Mouse (Mus musculus) retina, embryonic 14.5 days (tissue): ENCODE results near the gene Cald1.

Source experiments
- DNase-seq: peaks from one replicate; pipeline ENCODE4 v3.0.0-alpha.2; 2015; ENCODE audit warnings: low spot score

Gene Cald1

DNA sequence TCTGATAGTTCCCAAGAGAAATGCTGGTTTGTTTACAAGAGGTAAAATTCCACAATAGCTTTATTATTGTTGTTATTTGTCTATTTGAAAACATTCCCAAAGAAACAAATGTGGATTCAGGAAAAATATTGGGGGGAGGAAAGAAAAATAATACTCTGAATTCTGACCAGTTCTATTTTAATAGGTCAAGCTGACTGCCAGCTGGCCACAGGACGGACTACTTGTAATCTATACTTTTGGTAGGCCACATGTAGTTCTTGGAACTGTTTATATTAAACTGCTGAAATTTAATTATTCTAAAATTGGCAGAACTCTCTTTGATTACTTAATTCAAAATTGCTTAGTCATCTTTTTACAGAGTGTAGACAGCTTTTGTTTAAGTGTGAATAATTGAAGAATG is 73.1 kb downstream of the Cald1 start:
- no peak for DNase-seq

DNA sequence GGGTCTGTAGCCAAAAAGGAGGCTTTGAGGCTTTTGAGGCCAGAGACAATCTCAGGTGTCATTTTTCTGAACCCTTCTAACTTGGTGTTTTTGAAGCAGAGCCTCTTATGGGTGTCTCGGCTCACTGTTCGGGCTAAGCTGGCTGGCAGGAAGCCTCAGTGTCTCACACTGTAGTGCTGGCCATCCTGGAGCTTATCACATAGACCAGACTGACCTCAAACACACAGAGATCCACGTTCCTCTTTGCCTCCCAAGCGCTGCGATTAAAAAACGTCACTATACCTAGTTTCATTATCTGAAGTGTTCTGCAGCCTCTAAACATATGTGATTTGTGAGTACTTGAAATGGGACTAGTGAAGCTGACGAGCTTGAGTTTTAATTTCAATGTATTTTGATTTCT is 76.1 kb downstream of the Cald1 start:
- DNase-seq, result no peak

DNA sequence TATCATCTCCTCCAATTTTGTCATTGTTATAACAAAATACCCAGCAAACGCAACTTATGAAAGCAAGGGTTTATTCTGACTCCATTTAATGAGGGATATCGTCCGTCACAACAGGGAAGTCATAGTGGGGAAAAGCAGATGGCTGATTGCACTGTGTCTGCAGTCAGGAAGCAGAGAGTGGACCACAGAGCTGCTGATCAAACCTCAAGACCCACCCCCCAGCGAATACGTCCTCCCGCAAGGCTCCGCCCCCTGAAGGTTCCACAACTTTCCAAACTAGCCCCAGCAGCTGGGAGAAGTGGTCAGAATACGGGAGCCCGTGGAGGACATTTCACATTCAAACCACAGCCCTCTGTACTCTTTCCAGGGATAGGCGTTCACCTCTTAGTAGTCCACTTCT is 76.6 kb downstream of the Cald1 start:
- DNase-seq, result no peak

DNA sequence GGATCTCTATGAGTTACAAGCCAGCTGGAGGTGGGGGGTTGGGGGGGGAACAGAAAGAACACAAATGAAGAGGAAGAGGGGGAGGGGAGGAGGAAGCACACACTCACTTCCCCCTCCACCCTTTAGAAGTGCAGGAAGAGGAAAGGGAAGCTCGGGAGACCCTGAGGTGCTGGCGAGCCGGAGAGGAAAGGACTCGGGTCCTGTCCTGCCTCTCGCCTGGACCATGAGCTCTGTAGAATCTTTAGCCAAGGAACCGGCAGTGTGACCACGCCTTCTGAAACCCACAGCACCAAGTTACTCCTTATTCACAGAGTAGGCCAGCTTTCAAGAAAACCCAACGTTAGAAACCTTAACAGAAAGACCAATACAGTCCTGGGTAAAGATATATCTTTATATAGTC is 83.8 kb downstream of the Cald1 start:
- no peak for DNase-seq

DNA sequence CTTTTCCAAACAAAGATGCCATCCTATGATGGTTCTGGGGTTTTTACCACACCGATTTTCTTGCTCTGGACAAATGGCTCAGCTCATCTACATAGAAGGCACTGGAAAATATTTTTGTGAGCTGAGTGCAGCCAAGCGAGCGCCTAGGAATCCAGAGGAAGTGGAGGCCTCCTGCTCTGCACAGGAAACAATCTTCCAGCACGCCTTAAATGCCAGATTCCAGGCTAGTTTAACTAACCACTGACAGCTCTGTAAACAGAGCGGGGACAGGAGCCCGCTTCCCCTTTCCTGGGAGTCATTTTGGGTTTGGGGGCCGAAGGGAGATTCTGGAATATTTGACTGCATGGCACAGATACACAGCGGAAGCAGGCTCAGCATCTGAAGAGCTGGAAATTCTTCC is 86.6 kb downstream of the Cald1 start:
- DNase-seq, result peak; percentile 10

DNA sequence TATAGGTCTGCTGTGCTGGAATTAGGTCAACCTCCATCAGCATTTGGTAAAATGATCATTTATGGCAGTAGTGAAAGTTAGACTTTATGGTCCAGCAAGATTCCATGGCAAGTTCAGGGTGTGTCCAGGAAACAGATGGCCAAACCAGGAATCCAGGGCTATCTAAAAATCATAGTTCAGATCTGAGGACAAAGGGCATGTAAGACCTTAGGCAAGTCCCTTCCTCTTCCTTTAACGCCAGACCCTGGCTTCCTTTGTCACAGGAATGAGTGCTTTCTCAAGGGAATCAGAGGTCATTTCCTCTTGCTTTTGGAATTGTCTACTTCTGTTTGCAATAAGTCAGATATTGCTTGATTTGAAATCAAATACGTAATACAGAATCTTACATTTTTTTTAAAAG is 90.7 kb downstream of the Cald1 start:
- no peak for DNase-seq

DNA sequence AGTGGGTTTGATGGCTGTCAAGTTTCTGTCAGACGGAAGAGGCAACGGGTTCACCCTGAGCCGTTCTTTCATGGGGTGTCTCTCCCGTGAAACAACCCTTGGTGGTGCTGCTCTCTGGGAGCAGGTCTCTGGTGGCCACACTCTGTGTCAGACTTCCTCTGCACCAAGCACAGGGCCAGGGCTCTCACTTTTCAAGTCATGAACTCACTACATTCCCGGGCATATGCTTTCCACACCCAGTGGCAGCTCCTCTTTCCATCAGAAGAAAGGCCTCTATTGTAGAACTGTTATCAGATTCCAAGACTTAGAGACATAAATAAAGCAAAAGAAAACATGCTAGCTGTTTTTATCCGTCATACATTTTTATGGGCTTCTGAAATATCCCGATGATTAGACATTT is 93.1 kb downstream of the Cald1 start:
- DNase-seq, result no peak

DNA sequence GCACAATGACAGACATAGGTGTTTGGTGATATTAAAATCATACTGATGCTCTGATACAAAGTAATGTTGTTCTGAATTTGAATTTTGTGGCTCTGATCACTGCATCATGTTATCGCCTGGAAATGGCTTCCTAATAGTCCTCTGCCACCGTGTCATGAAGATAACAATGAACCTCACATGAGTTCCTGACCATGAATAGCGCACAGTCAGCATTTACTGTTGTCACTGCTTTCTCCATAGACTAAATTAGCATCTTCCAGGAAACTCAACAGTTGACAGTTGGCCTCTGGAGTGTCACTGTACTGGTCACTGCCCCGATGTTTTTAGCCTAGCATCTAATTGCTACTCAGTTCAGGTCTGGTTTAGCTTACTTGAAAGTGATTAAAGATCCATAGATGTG is 95.8 kb downstream of the Cald1 start:
- DNase-seq, result no peak

DNA sequence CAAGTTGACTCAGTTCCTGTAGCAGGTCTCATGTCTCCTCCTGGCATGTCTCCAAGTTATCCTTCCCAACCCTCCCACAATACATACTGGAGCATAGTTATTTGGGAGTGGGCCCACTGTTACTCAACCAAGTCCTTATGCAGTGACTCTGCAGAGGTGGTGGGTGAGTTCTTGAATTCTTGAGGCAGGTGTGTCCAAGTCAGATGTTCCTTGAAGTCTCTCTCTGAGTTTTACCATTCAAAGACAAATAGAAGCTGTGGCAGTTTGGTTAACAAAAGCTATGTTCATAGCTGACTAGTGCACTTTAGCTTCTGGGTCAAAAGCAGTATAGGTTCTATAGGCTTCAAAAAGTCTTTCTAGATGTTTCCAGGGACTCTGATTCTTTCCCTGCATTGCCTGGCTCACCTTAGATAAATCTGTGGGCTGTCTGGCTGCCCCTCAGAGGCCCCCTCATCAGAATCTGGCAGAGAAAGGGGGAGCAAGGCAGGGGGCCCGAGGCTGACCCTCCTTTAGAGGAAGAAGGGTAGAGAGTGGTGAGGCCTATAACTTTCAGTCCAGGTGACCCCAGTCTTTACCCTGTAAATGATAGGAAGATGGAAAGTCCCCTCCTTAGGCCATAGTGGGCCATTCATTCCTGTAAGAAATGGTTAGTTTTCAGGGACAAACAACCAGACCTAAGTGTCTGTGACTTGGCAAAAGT is 105.3 kb downstream of the Cald1 start:
- no peak for DNase-seq

DNA sequence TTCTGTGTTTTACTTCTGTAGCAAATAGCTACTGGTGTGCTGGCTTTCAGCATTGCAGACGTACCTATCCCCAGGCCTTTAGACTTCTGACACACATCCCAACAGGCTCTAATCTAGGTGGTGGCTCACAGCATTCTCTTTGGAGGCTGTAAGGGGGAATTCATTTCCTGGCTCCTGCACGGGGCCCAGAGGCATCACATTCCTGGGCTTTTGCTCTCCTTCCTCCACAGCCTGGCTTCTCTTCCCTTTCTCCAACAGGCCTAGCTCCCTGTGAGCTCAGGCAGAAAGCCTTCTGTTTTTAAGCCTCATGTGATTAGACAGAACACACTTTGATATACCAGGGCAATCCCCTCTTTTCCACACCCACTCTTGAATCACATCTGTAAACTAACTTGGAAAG is 109.2 kb downstream of the Cald1 start:
- no peak for DNase-seq

DNA sequence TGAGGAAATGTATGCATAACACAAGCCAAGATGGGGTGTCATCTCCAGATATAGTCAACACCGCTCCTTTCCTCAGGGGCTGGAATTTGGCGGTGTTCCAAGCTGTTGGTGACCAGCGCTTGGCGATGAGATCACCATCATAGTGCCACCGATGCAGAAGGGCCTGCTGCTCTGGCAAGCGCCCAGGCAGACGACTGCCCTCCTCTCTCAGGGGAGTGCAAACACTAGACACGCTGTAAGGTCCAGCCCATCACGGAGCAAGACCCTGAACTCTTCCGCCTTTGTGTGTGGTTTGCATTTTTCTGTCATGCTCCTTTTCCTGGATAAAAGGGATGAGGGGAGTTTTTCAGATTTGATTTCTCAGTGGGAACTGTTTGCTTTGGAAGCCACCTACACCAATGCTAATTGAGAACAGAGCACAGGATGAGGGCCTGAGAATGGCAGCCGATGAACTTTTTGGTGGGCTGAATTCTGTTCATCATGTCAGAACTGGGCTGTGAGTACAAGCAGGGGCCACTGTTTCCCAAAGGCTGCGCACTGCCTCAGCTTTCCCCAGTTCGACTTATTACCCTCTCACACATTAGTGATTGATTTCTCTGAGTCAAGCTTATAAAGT is 110.5 kb downstream of the Cald1 start:
- peak; percentile 66 for DNase-seq

DNA sequence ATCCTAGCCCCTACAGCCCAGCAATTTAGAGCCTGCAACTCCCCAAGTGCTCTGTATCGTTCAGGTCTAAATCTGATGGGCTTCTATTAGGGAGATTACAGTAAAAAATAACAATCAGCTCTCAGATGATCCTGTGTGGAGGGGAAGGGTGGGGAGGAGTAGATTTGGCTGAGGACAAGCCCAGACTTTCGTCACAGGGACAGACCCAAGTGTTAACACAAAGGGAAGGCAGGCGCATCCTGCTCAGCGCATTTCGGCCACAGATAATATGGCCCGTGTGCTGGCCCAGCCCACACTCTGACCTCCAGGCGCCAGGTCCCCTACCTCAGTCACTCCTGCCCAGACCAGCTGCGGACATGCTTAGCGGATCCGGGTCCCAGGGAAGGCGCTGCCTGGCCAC is 111.0 kb downstream of the Cald1 start:
- DNase-seq, result peak; percentile 86

DNA sequence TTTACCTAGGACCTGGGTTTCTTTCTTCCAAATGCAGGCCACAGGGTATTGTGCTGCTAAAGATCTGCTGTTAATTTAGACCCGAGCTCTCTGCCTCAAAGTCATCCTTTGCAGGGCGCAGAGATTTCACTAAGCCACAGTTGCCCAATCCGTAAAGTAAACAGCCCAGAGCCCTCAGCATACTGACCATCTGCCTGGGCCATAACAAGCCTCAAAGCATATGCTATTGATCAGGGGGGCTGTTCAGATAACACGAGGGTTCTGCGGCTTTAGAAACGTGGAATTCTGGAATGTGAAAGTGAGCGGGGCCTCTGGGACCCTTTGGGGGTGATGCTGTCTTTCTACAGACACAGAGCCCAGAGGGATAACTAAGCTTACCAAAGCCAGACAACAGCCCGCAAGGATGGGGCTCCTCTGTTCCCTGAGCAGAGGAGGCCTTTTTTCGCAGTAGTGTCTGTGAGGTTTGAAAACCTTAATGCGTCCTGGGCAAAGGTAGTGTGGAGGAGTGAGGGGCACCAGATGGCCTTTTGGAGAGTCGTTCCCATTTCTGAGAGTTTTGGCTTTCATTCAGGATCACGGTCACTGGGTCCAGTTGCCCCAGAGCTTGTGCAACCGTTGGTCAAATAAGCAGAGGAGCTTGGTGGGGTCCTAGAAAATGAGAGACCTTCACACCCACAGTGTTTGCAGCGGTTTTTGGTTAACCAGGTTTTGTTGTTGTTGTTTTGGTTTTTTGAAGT is 111.8 kb downstream of the Cald1 start:
- DNase-seq, result peak; percentile 46

DNA sequence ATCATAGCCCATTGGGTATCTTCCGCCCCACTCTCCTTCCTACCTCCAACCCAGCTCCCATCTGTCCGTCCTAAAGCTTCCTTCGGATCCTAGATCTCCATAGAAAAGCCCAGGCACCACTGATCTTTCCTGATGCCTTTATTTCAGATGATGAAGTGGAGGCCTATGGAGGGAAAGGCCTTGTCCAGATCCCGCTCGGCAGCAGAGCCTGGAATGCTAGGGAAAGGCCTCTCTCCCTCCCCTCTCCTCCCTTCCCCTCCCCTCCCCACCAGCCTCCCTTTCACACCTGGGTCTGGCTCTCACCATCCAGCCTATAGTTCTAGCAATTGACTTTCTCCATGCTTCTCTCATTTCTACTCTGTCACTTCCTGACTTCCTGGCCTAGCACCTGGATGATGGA is 112.5 kb downstream of the Cald1 start:
- DNase-seq, result no peak

DNA sequence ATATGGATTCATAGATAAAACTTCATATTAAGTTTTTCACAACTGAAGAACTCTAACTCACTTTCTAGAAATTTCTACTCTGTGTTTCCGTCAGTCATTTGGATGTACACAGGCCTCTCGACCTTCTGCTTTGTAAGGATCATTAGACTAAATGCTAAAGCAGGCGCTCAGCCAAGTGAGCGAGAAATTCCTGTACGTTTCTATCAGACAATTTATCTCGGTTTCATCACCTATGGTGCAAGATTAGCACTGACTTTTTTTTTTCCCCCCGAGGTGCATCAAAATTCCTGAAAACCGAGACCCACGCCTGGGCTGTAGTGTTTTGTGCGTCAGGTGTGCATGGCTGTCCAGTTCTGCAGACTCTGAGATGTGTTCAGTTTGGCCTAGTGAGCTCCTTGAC is 113.3 kb downstream of the Cald1 start:
- no peak for DNase-seq

DNA sequence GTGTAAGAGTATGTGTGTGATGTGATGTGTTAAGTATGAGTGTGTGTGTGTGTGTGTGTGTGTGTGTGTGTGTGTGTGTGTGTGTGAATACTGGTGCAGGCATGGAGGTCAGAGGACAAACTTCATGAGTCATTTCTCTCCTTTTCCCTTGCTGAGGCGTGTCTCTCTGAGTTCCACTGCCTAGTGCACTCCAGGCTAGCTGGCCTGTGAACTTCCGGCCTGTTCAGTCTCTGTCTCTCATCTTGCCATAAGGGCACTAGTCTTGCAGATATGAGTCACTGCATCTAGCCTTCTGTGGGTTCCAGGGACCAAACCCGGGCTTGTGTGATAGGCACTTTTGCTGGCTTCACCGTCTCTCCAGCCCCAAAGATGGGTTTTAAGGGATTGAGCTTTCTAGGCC is 114.9 kb downstream of the Cald1 start:
- DNase-seq, result no peak

DNA sequence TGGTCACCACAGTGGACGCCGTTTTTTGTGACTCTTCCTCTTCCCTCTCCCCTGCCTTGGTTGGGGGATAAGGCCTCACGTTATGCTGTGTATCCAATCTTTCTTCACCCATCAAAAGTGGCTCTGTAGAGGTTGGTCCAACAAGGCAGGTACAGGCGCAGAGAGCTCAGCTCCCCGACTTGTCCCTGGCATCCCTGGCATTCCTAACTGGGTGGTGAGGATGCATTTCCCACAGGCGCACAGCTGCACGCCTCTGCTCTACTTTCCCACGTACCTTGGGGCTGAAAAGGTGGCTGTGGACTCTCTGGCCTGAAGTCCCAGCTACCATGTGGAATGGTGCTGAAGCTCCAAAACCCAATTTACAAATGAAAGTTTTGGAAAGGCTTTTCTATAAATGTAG is 115.5 kb downstream of the Cald1 start:
- DNase-seq, result no peak

DNA sequence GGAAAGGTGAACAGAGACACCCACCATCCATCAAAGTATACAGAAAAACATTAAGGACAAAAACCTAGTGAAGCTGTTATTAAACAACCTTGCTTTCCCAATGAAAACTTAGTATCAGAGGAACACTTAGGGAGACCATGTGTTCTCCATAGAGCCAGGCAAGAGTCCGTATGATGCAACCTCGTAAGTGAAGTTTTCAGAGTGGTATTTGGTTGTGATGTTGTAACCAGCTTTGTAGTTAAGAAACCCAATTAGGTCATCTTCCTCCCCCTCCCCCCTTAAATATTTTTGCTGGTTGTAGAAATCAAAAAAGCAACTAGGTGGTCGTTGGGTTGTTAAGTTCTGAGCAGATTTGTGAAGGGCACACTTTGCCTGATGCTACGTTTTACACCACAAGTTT is 116.3 kb downstream of the Cald1 start:
- no peak for DNase-seq

DNA sequence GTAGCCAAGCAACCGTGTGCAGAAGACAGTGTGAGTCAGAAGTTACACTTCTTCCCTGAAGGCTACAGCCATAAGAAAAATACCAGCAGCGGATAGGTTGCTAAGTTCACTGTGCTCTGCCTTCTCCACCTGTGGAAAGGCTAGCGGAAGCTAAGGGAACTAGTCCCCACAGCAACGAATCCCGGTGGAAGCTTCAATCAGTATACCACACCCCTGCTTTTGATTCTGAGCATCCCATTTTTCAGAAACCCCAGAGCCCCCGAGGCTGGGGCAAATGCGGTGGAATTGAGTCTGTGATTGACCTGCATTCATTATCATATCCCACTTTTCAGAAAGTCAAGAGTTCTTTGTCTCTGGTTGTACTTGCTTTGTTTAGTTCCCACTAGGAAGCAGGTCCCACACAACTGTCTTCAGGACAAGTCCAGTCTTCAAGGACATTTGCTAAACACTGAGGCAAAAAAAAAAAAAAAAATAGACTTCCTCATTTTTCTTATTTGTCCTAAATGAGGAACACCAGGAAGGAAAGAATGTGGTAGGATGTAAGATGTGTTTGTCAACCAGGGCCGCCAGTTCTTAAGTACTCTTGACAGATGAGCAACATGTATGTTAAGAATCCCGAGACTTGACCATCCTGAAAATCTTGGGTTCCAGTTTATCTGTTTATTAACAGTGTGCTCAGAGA is 118.0 kb downstream of the Cald1 start:
- DNase-seq, result no peak

DNA sequence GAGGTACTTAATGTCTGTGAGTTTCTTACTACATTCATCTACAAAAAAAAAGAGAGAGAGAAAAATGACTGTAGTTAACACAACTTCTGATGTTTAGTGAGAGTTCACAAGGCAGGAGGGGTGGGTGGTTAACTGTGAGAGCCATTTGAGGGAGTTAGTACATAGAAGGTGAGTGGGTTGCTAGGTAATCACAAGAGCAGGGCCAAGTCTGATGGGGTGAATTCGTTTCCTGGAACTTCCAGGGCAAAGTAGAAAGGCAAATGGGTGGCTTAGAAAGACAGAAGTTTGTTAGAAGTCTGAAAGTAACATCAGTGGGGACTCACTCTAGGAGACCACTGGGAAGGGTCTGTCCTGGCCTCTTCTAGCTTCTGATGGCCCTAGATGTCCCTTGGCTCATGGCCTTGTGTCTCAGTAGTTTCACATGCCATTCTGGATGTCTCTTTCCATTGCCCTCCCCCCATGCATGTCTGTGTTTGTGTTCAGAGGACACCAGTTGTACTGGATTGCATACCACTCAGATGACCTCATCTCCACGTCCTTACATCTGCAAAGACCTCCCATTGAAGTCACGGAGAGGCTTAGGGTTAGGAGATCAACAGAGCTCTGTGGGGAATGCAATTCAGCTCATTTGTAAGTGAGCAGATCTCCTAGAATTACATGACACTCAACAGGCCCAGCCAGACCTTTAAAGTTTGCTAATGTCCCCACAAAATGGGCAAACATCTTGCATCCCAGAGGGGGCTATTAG is 118.8 kb downstream of the Cald1 start:
- DNase-seq, result no peak

DNA sequence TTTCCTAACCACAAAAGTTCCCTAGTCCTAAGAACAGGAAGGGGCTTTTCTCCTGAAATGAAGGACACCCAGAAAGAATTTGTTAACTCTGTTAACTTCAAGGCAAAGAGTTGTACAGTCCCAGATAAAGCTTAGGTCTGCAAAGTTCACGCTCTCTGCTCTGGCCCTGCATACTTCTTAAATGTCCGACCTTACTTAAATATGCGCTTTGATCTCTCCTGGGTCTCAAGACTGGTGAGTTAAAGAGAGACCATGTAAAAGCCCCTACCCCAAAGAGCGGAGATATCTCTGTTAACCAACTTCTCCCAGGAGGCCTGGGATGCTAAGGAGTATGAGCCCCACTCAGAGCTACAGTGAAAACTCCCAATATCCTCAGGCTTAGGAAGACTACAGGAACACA is 119.4 kb downstream of the Cald1 start:
- DNase-seq, result no peak

DNA sequence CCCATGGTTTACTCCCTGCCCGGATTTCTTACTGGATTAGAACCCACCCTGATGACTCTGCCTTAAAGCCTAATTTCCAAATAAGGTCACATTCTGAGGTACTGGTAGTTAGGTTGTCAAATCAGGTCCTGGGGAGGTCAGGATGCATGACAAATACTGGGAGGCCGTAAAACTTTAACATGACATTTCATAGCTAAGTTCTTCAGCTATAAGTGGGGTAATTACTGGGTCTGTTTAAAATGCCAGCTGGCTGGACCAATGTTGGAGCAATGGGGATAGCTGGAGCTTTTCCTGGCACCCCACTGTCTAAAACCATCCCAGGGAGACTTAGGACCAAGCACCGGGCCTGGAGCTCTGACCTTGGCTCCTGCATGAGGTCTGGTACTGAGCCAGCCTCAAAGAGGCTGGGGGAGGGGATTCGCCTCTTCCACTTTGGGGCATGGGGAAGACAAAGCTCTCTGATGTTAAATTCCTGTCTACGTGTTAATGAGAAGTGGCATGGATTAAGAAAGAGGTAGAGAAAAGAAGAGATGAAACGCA is 120.9 kb downstream of the Cald1 start:
- DNase-seq, result no peak
